Mouse (Mus musculus) C2C12 (cell line): Measurements from ENCODE around the gene Ccdc170. TPM values are rescaled to one million over a fixed set of nuclear protein-coding genes. Genes with fewer than 3 reads are reported as not detected.

Experiments used
- H3K27me3 ChIP-seq: one replicate; pipeline ENCODE4 v1.6.1; 2011; ENCODE audit not compliant: control insufficient read depth, insufficient read depth, insufficient read length
- H3K36me3 ChIP-seq: one replicate; pipeline ENCODE4 v1.6.1; 2011; ENCODE audit not compliant: control insufficient read depth, insufficient read depth
- H3K4me3 ChIP-seq: one replicate; pipeline ENCODE4 v1.5.1; 2011; ENCODE audit warnings: mild to moderate bottlenecking, control low read depth; ENCODE audit not compliant: poor library complexity, insufficient read depth, severe bottlenecking
- H3K79me2 ChIP-seq: one replicate; pipeline ENCODE4 v1.6.1; 2011; ENCODE audit not compliant: control insufficient read depth, insufficient read depth
- H3K79me3 ChIP-seq: one replicate; pipeline ENCODE4 v1.6.1; 2011; ENCODE audit warnings: low read depth, control low read depth
- H3ac ChIP-seq: one replicate; pipeline ENCODE3; 2011; ENCODE audit warnings: low read depth; ENCODE audit not compliant: control insufficient read depth, insufficient read length
- CEBPB ChIP-seq: IDR thresholded peaks from one replicate; pipeline ENCODE4 v1.6.1; 2011; ENCODE audit warnings: low read depth, mild to moderate bottlenecking, control low read depth, moderate library complexity
- CTCF ChIP-seq: IDR thresholded peaks from one replicate; pipeline ENCODE4 v1.5.1; 2011; ENCODE audit not compliant: control insufficient read depth, insufficient read depth, insufficient read length
- FOSL1 ChIP-seq: IDR thresholded peaks from one replicate; pipeline ENCODE4 v1.8.0; 2011; ENCODE audit warnings: mild to moderate bottlenecking, low read length; ENCODE audit not compliant: poor library complexity, insufficient read depth, severe bottlenecking
- MAX ChIP-seq: IDR thresholded peaks from one replicate; pipeline ENCODE4 v1.6.1; 2011; ENCODE audit warnings: mild to moderate bottlenecking, control low read depth
- MYOD1 ChIP-seq: IDR thresholded peaks from one replicate; pipeline ENCODE4 v1.6.1; 2011; ENCODE audit warnings: low read depth; ENCODE audit not compliant: control insufficient read depth, insufficient read length
- MYOG ChIP-seq: IDR thresholded peaks from one replicate; pipeline ENCODE4 v1.6.1; 2011; ENCODE audit not compliant: control insufficient read depth, insufficient read length; ENCODE audit errors: extremely low read depth
- USF1 ChIP-seq: IDR thresholded peaks from one replicate; pipeline ENCODE4 v1.6.1; 2011; ENCODE audit warnings: low read depth, mild to moderate bottlenecking, control low read depth, moderate library complexity
- polyA plus RNA-seq: library from polyadenylated mRNA; unstranded; fragments of >200 nt; fragmentation: generic; extraction: Trizol; gene quantifications from one replicate; pipeline ENCODE4 v1.2.1, GENCODE M21; 2012; ENCODE audit warnings: missing spikeins

Gene Ccdc170
- polyA plus RNA-seq, 1 experiment: 0.02 TPM

GRCm38 (mm10) chr10:4481695-4482094 lies 607 bp upstream of the Ccdc170 start:
- no peak for TF ChIP-seq MAX
- no peak for TF ChIP-seq CTCF
- TF ChIP-seq MYOD1: no peak
- TF ChIP-seq CEBPB: peak; percentile 81
- TF ChIP-seq FOSL1: no peak
- no peak for TF ChIP-seq USF1
- TF ChIP-seq MYOG: no peak
- Histone ChIP-seq H3ac (no peak overlapping the region), H3K4me3 (no peak overlapping the region), H3K79me2 (no peaks in the 10 kb centered on the region), H3K36me3 (no peaks in the 10 kb centered on the region), H3K79me3 (no peaks in the 10 kb centered on the region), H3K27me3 (no peaks in the 10 kb centered on the region)

- no peak overlapping the region for H3ac ChIP-seq
- no peaks in the 10 kb centered on the region for H3K36me3 ChIP-seq
- TF ChIP-seq MAX: no peak
- H3K4me3 ChIP-seq: no peak overlapping the region
- no peaks in the 10 kb centered on the region for H3K79me3 ChIP-seq
- H3K27me3 ChIP-seq: no peaks in the 10 kb centered on the region
- H3K79me2 ChIP-seq: no peaks in the 10 kb centered on the region
Observed at GRCm38 (mm10) chr10:4483848-4484247, 1.5 kb downstream of the Ccdc170 start.

- Histone ChIP-seq H3K79me2 (no peaks in the 10 kb centered on the region), H3K79me3 (no peaks in the 10 kb centered on the region), H3K27me3 (no peaks in the 10 kb centered on the region), H3K36me3 (no peaks in the 10 kb centered on the region), H3K4me3 (no peak overlapping the region), H3ac (no peak overlapping the region)
- TF ChIP-seq MYOG (no peak), USF1 (no peak), FOSL1 (no peak), MYOD1 (no peak)
Observed at GRCm38 (mm10) chr10:4484986-4485385, 2.7 kb downstream of the Ccdc170 start.

- no peaks in the 10 kb centered on the region for H3K79me3 ChIP-seq
- H3K36me3 ChIP-seq: no peaks in the 10 kb centered on the region
- TF ChIP-seq MAX (no peak), CEBPB (no peak), CTCF (no peak), MYOG (no peak), MYOD1 (no peak), USF1 (no peak), FOSL1 (no peak)
- H3K27me3 ChIP-seq: no peaks in the 10 kb centered on the region
- H3K79me2 ChIP-seq: no peaks in the 10 kb centered on the region
- no peak overlapping the region for H3ac ChIP-seq
- no peak overlapping the region for H3K4me3 ChIP-seq
Observed at GRCm38 (mm10) chr10:4489865-4490264, 7.6 kb downstream of the Ccdc170 start.

GRCm38 (mm10) chr10:4491281-4491680 lies 9.0 kb downstream of the Ccdc170 start:
- H3K79me3 ChIP-seq: no peaks in the 10 kb centered on the region
- TF ChIP-seq CEBPB (no peak), CTCF (no peak), MAX (no peak), MYOD1 (no peak), MYOG (no peak), FOSL1 (no peak)
- no peaks in the 10 kb centered on the region for H3K27me3 ChIP-seq
- H3K4me3 ChIP-seq: no peak overlapping the region
- H3K79me2 ChIP-seq: no peaks in the 10 kb centered on the region
- H3ac ChIP-seq: no peak overlapping the region
- H3K36me3 ChIP-seq: no peaks in the 10 kb centered on the region

- no peak overlapping the region for H3K4me3 ChIP-seq
- no peaks in the 10 kb centered on the region for H3K79me3 ChIP-seq
- no peaks in the 10 kb centered on the region for H3K36me3 ChIP-seq
- no peaks in the 10 kb centered on the region for H3K79me2 ChIP-seq
- H3K27me3 ChIP-seq: no peaks in the 10 kb centered on the region
- H3ac ChIP-seq: no peak overlapping the region
- TF ChIP-seq FOSL1 (no peak), USF1 (no peak), MAX (no peak), MYOG (no peak), CEBPB (no peak), CTCF (no peak), MYOD1 (no peak)
Observed at GRCm38 (mm10) chr10:4492045-4492444, 9.7 kb downstream of the Ccdc170 start.

- TF ChIP-seq USF1 (no peak), CEBPB (no peak), MYOD1 (no peak)
- H3ac ChIP-seq: no peak overlapping the region
- no peaks in the 10 kb centered on the region for H3K79me3 ChIP-seq
- no peaks in the 10 kb centered on the region for H3K36me3 ChIP-seq
- no peak overlapping the region for H3K4me3 ChIP-seq
- no peaks in the 10 kb centered on the region for H3K27me3 ChIP-seq
- H3K79me2 ChIP-seq: no peaks in the 10 kb centered on the region
Observed at GRCm38 (mm10) chr10:4492909-4493308, 10.6 kb downstream of the Ccdc170 start.
